Mouse (Mus musculus) stomach, embryonic 14.5 days (tissue): ENCODE data around the gene Cdc6. TPM values are rescaled to one million over a fixed set of nuclear protein-coding genes. Genes with fewer than 3 reads are reported as not detected.
A peak's percentile ranks its signal among the peaks of the same experiment; 100 is the strongest.

ENCODE experiments used
- ATAC-seq: fragments of 200-750 bp; cut with Nextera tagmentation; 2 replicates; pipeline ENCODE4 v1.8.0; 2017; ENCODE audit warnings: low read depth, moderate TSS enrichment; ENCODE audit not compliant: insufficient number of reproducible peaks, insufficient read depth, low FRiP score
- H3K27ac ChIP-seq: fragments of 300-500 bp; sonication (generic); 2 replicates; pipeline ENCODE4 v1.5.1; 2014; ENCODE audit warnings: mild to moderate bottlenecking, low read length, moderate library complexity, mixed read lengths
- H3K27me3 ChIP-seq: fragments of 300-500 bp; sonication (generic); 2 replicates; pipeline ENCODE4 v1.6.1; 2014; ENCODE audit warnings: low read length, control low read depth, mixed read lengths; ENCODE audit not compliant: control insufficient read depth, insufficient read depth
- H3K36me3 ChIP-seq: fragments of 300-500 bp; sonication (generic); 2 replicates; pipeline ENCODE4 v1.6.1; 2014; ENCODE audit warnings: mild to moderate bottlenecking, control low read depth, low read length, moderate library complexity, mixed read lengths; ENCODE audit not compliant: control insufficient read depth, insufficient read depth
- H3K4me1 ChIP-seq: fragments of 300-500 bp; sonication (generic); 2 replicates; pipeline ENCODE4 v1.6.1; 2014; ENCODE audit warnings: low read length, control low read depth, mixed read lengths; ENCODE audit not compliant: control insufficient read depth, insufficient read depth
- H3K4me2 ChIP-seq: fragments of 300-500 bp; sonication (generic); replicated peaks from 2 replicates; pipeline ENCODE4 v1.6.1; 2014; ENCODE audit warnings: low read depth, low read length, control low read depth
- H3K4me3 ChIP-seq: fragments of 300-500 bp; sonication (generic); 2 replicates; pipeline ENCODE4 v1.5.1; 2014; ENCODE audit warnings: low read depth, low read length, control low read depth
- H3K9ac ChIP-seq: fragments of 300-500 bp; sonication (generic); replicated peaks from 2 replicates; pipeline ENCODE4 v1.6.1; 2014; ENCODE audit warnings: low read depth, mild to moderate bottlenecking, control low read depth, low read length, moderate library complexity, mixed read lengths
- H3K9me3 ChIP-seq: fragments of 300-500 bp; sonication (generic); 2 replicates; pipeline ENCODE4 v1.6.1; 2016; ENCODE audit warnings: low read depth, low read length, control low read depth; ENCODE audit not compliant: control insufficient read depth
- WGBS: fragments of 180-500 bp; shearing (Covaris S2); extraction: QIAGEN DNeasy Blood & Tissue Kit; methylation state at CpG from one replicate; pipeline ENCODE4 v1.1.7; 2014; 5-methylcytosine and 5-hydroxymethylcytosine counted together
- polyA plus RNA-seq: library from polyadenylated mRNA; unstranded; fragments of >200 nt; fragmentation: Nextera tagmentation; extraction: Ambion mirVana; gene quantifications from 2 replicates; pipeline ENCODE4 v1.2.1, GENCODE M21; 2014

Cdc6 gene
- polyA plus RNA-seq, 1 experiment from 2014 or later, result 31.4 TPM

GRCm38 (mm10) chr11:98871416-98871815 is 36.2 kb upstream of the Cdc6 start:
- no peak overlapping the region for H3K4me2 ChIP-seq
- no peak overlapping the region for H3K9ac ChIP-seq
- H3K4me3 ChIP-seq, result no peak overlapping the region
- no peak overlapping the region for H3K27ac ChIP-seq
- 68% methylated on average over 4 of the region's 4 CpGs for WGBS
- H3K4me1 ChIP-seq, result no peaks in the 10 kb centered on the region
- H3K9me3 ChIP-seq, result no peaks in the 10 kb centered on the region
- no peaks in the 10 kb centered on the region for H3K27me3 ChIP-seq
- H3K36me3 ChIP-seq, result peaks cover 21% of the 10 kb centered on the region; the same call in 1 of the 2 replicates
- no peak for ATAC-seq

GRCm38 (mm10) chr11:98872040-98872439 is 35.6 kb upstream of the Cdc6 start:
- H3K27me3 ChIP-seq, result no peaks in the 10 kb centered on the region
- H3K27ac ChIP-seq, result no peak overlapping the region
- H3K4me3 ChIP-seq, result no peak overlapping the region
- no peaks in the 10 kb centered on the region for H3K9me3 ChIP-seq
- H3K36me3 ChIP-seq, result peaks cover 21% of the 10 kb centered on the region; the same call in 1 of the 2 replicates
- no peak overlapping the region for H3K4me2 ChIP-seq
- H3K4me1 ChIP-seq, result no peaks in the 10 kb centered on the region
- WGBS, result 79% methylated on average over 4 of the region's 4 CpGs
- no peak for ATAC-seq
- no peak overlapping the region for H3K9ac ChIP-seq

- no peak overlapping the region for H3K9ac ChIP-seq
- ATAC-seq, result no peak
- WGBS, result 89% methylated on average over 9 of the region's 9 CpGs
Measured at GRCm38 (mm10) chr11:98873900-98874299, 33.7 kb upstream of the Cdc6 start.

GRCm38 (mm10) chr11:98877001-98877400 is 30.6 kb upstream of the Cdc6 start:
- no peaks in the 10 kb centered on the region for H3K4me1 ChIP-seq
- peaks cover 3% of the 10 kb centered on the region; the same call in 1 of the 2 replicates for H3K36me3 ChIP-seq
- H3K4me3 ChIP-seq, result no peak overlapping the region
- H3K27me3 ChIP-seq, result no peaks in the 10 kb centered on the region
- H3K4me2 ChIP-seq, result no peak overlapping the region
- H3K9ac ChIP-seq, result no peak overlapping the region
- no peaks in the 10 kb centered on the region for H3K9me3 ChIP-seq
- WGBS, result 82% methylated on average over 9 of the region's 9 CpGs
- no peak overlapping the region for H3K27ac ChIP-seq
- ATAC-seq, result no peak

More at GRCm38 (mm10) chr11:98873900-98874299, 33.7 kb upstream of the Cdc6 start:
- H3K4me1 ChIP-seq, result no peaks in the 10 kb centered on the region
- H3K27me3 ChIP-seq, result no peaks in the 10 kb centered on the region
- no peak overlapping the region for H3K4me2 ChIP-seq
- H3K27ac ChIP-seq, result no peak overlapping the region
- H3K9me3 ChIP-seq, result no peaks in the 10 kb centered on the region
- H3K36me3 ChIP-seq, result peaks cover 8% of the 10 kb centered on the region; the same call in 1 of the 2 replicates
- no peak overlapping the region for H3K4me3 ChIP-seq

- Histone ChIP-seq H3K4me2 (no peak overlapping the region), H3K4me3 (no peak overlapping the region), H3K4me1 (0 out of 2 replicates have a peak, but pooled peaks cover 3% of the 10 kb centered on the region), H3K36me3 (peaks cover 48% of the 10 kb centered on the region), H3K9ac (no peak overlapping the region), H3K27me3 (no peaks in the 10 kb centered on the region), H3K9me3 (no peaks in the 10 kb centered on the region), H3K27ac (no peak overlapping the region)
- no peak for ATAC-seq
- 97% methylated on average over 3 of the region's 3 CpGs for WGBS
Measured at GRCm38 (mm10) chr11:98887703-98888102, 19.9 kb upstream of the Cdc6 start.

- Histone ChIP-seq H3K9ac (no peak overlapping the region), H3K4me1 (0 out of 2 replicates have a peak, but pooled peaks cover 3% of the 10 kb centered on the region), H3K27me3 (no peaks in the 10 kb centered on the region), H3K4me2 (no peak overlapping the region), H3K9me3 (no peaks in the 10 kb centered on the region), H3K27ac (no peak overlapping the region), H3K4me3 (no peak overlapping the region), H3K36me3 (peaks cover 58% of the 10 kb centered on the region)
- WGBS, result 95% methylated on average over 4 of the region's 4 CpGs
- no peak for ATAC-seq
Measured at GRCm38 (mm10) chr11:98889077-98889476, 18.5 kb upstream of the Cdc6 start.

- WGBS, result 84% methylated on average over 5 of the region's 5 CpGs
- Histone ChIP-seq H3K4me3 (no peak overlapping the region), H3K4me1 (0 out of 2 replicates have a peak, but pooled peaks cover 3% of the 10 kb centered on the region), H3K36me3 (peaks cover 62% of the 10 kb centered on the region), H3K27ac (no peak overlapping the region), H3K9ac (no peak overlapping the region), H3K27me3 (no peaks in the 10 kb centered on the region), H3K4me2 (no peak overlapping the region), H3K9me3 (no peaks in the 10 kb centered on the region)
- no peak for ATAC-seq
Measured at GRCm38 (mm10) chr11:98889977-98890376, 17.6 kb upstream of the Cdc6 start.

- 0 out of 2 replicates have a peak, but pooled peaks have one; percentile 23 for ATAC-seq
- H3K36me3 ChIP-seq, result peaks cover 63% of the 10 kb centered on the region
- 0 out of 2 replicates have a peak, but pooled peaks cover 3% of the 10 kb centered on the region for H3K4me1 ChIP-seq
- no peak overlapping the region for H3K9ac ChIP-seq
- 54% methylated on average over 5 of the region's 5 CpGs for WGBS
- no peak overlapping the region for H3K4me2 ChIP-seq
- H3K27ac ChIP-seq, result peak overlapping the region; percentile 63; the same call in 1 of the 2 replicates
- no peak overlapping the region for H3K4me3 ChIP-seq
- H3K27me3 ChIP-seq, result no peaks in the 10 kb centered on the region
- H3K9me3 ChIP-seq, result no peaks in the 10 kb centered on the region
Measured at GRCm38 (mm10) chr11:98892426-98892825, 15.2 kb upstream of the Cdc6 start.
